Mouse (Mus musculus): Measurements from ENCODE around the gene Eif4g3. TPM values are rescaled to one million over a fixed set of nuclear protein-coding genes. Genes with fewer than 3 reads are reported as not detected.

The Eif4g3 gene
- polyA plus RNA-seq (2012; ENCODE audit: insufficient read depth, low replicate concordance): 34.5 and 54.4 TPM in 2 replicates

GRCm38 (mm10) chr4:137992890-137993289 lies at the start of gene Eif4g3:
Eif4g3 (plus strand) TSS chr4:137993022.
- TF ChIP-seq GATA1 (IDR thresholded peaks at IDR 0.05; ENCODE audit: borderline replicate concordance, low read length): no peak
- TF ChIP-seq FLI1 (IDR thresholded peaks at IDR 0.05; ENCODE audit: low read length): no peak
- peaks cover 6% of the 10 kb centered on the region for H3K9me3 ChIP-seq
- H3K4me3 ChIP-seq (replicated peaks): peak within 1 kb of the TSS; percentile 96
- H3K27me3 ChIP-seq (replicated peaks): peaks cover 36% of the 10 kb centered on the region
- H3K4me1 ChIP-seq: peaks cover 33% of the 10 kb centered on the region
- peaks cover 25% of the 10 kb centered on the region for H3K36me3 ChIP-seq (replicated peaks; ENCODE audit: low read length)

GRCm38 (mm10) chr4:137943540-137943939 lies 49.3 kb upstream of the Eif4g3 start:
- Histone ChIP-seq H3K36me3 (replicated peaks; ENCODE audit: low read length) (peaks cover 11% of the 10 kb centered on the region), H3K4me1 (no peaks in the 10 kb centered on the region), H3K4me3 (replicated peaks) (no peak overlapping the region), H3K9me3 (no peaks in the 10 kb centered on the region), H3K27me3 (replicated peaks) (peaks cover 31% of the 10 kb centered on the region)
- TF ChIP-seq GATA1 (IDR thresholded peaks at IDR 0.05; ENCODE audit: borderline replicate concordance, low read length) (no peak), FLI1 (IDR thresholded peaks at IDR 0.05; ENCODE audit: low read length) (no peak)

GRCm38 (mm10) chr4:137945376-137945775 lies 47.4 kb upstream of the Eif4g3 start:
- Histone ChIP-seq H3K36me3 (replicated peaks; ENCODE audit: low read length) (peaks cover 19% of the 10 kb centered on the region), H3K4me3 (replicated peaks) (no peak overlapping the region), H3K27me3 (replicated peaks) (peaks cover 35% of the 10 kb centered on the region), H3K9me3 (no peaks in the 10 kb centered on the region), H3K4me1 (no peaks in the 10 kb centered on the region)
- TF ChIP-seq GATA1 (IDR thresholded peaks at IDR 0.05; ENCODE audit: borderline replicate concordance, low read length) (no peak), FLI1 (IDR thresholded peaks at IDR 0.05; ENCODE audit: low read length) (no peak)

GRCm38 (mm10) chr4:137946419-137946818 lies 46.4 kb upstream of the Eif4g3 start:
- peaks cover 37% of the 10 kb centered on the region for H3K27me3 ChIP-seq (replicated peaks)
- H3K36me3 ChIP-seq (replicated peaks; ENCODE audit: low read length): peaks cover 16% of the 10 kb centered on the region
- H3K4me3 ChIP-seq (replicated peaks): no peak overlapping the region
- H3K9me3 ChIP-seq: no peaks in the 10 kb centered on the region
- H3K4me1 ChIP-seq: no peaks in the 10 kb centered on the region
- TF ChIP-seq GATA1 (IDR thresholded peaks at IDR 0.05; ENCODE audit: borderline replicate concordance, low read length) (no peak), FLI1 (IDR thresholded peaks at IDR 0.05; ENCODE audit: low read length) (no peak)

GRCm38 (mm10) chr4:137952840-137953239 lies 40.0 kb upstream of the Eif4g3 start:
- Histone ChIP-seq H3K36me3 (replicated peaks; ENCODE audit: low read length) (peaks cover 27% of the 10 kb centered on the region), H3K4me3 (replicated peaks) (no peak overlapping the region), H3K4me1 (peaks cover 27% of the 10 kb centered on the region), H3K27me3 (replicated peaks) (peaks cover 24% of the 10 kb centered on the region), H3K9me3 (no peaks in the 10 kb centered on the region)
- TF ChIP-seq GATA1 (IDR thresholded peaks at IDR 0.05; ENCODE audit: borderline replicate concordance, low read length) (no peak), FLI1 (IDR thresholded peaks at IDR 0.05; ENCODE audit: low read length) (no peak)

- TF ChIP-seq FLI1 (IDR thresholded peaks at IDR 0.05; ENCODE audit: low read length) (no peak), GATA1 (IDR thresholded peaks at IDR 0.05; ENCODE audit: borderline replicate concordance, low read length) (no peak)
- Histone ChIP-seq H3K36me3 (replicated peaks; ENCODE audit: low read length) (peaks cover 36% of the 10 kb centered on the region), H3K4me1 (peaks cover 27% of the 10 kb centered on the region), H3K9me3 (0 out of 2 replicates have a peak, but pooled peaks cover under 1% of the 10 kb centered on the region), H3K27me3 (replicated peaks) (peaks cover 20% of the 10 kb centered on the region), H3K4me3 (replicated peaks) (no peak overlapping the region)
Measured at GRCm38 (mm10) chr4:137954184-137954583, 38.6 kb upstream of the Eif4g3 start.

GRCm38 (mm10) chr4:137954926-137955396 lies 37.9 kb upstream of the Eif4g3 start:
- Histone ChIP-seq H3K27me3 (replicated peaks) (peaks cover 13% of the 10 kb centered on the region), H3K36me3 (replicated peaks; ENCODE audit: low read length) (peaks cover 38% of the 10 kb centered on the region), H3K4me3 (replicated peaks) (peak overlapping the region; percentile 2), H3K4me1 (peaks cover 27% of the 10 kb centered on the region), H3K9me3 (peaks cover 9% of the 10 kb centered on the region; the same call in 1 of the 2 replicates)
- no peak for TF ChIP-seq GATA1 (IDR thresholded peaks at IDR 0.05; ENCODE audit: borderline replicate concordance, low read length)

- H3K4me1 ChIP-seq: peaks cover 32% of the 10 kb centered on the region
- peaks cover 9% of the 10 kb centered on the region; the same call in 1 of the 2 replicates for H3K9me3 ChIP-seq
- H3K27me3 ChIP-seq (replicated peaks): peaks cover 10% of the 10 kb centered on the region
- no peak overlapping the region for H3K4me3 ChIP-seq (replicated peaks)
- H3K36me3 ChIP-seq (replicated peaks; ENCODE audit: low read length): peaks cover 38% of the 10 kb centered on the region
- TF ChIP-seq FLI1 (IDR thresholded peaks at IDR 0.05; ENCODE audit: low read length) (no peak), GATA1 (IDR thresholded peaks at IDR 0.05; ENCODE audit: borderline replicate concordance, low read length) (no peak)
Measured at GRCm38 (mm10) chr4:137956260-137956659, 36.6 kb upstream of the Eif4g3 start.

GRCm38 (mm10) chr4:137959889-137960665 lies 32.7 kb upstream of the Eif4g3 start:
- Histone ChIP-seq H3K27me3 (replicated peaks) (peaks cover 10% of the 10 kb centered on the region), H3K4me1 (peaks cover 15% of the 10 kb centered on the region), H3K4me3 (replicated peaks) (no peak overlapping the region), H3K36me3 (replicated peaks; ENCODE audit: low read length) (peaks cover 52% of the 10 kb centered on the region), H3K9me3 (peaks cover 15% of the 10 kb centered on the region; the same call in 1 of the 2 replicates)
- TF ChIP-seq FLI1 (IDR thresholded peaks at IDR 0.05; ENCODE audit: low read length): no peak
- no peak for TF ChIP-seq GATA1 (IDR thresholded peaks at IDR 0.05; ENCODE audit: borderline replicate concordance, low read length)

- TF ChIP-seq GATA1 (IDR thresholded peaks at IDR 0.05; ENCODE audit: borderline replicate concordance, low read length): no peak
- TF ChIP-seq FLI1 (IDR thresholded peaks at IDR 0.05; ENCODE audit: low read length): no peak
- no peak overlapping the region for H3K4me3 ChIP-seq (replicated peaks)
- peaks cover 15% of the 10 kb centered on the region; the same call in 1 of the 2 replicates for H3K9me3 ChIP-seq
- H3K27me3 ChIP-seq (replicated peaks): peaks cover 11% of the 10 kb centered on the region
- peaks cover 9% of the 10 kb centered on the region for H3K4me1 ChIP-seq
- peaks cover 52% of the 10 kb centered on the region for H3K36me3 ChIP-seq (replicated peaks; ENCODE audit: low read length)
Measured at GRCm38 (mm10) chr4:137960757-137961156, 32.1 kb upstream of the Eif4g3 start.
